In genomic region chr15:89351302-89351701, GRCm38 (mm10) we compare ENCODE assay signal across 1 mouse cellular context.
TF ChIP-seq lines count a peak whose summit lies in the region.

No protein-coding gene starts in this region.

TF ChIP-seq in ES-E14, 5 proteins besides CTCF, POLR2A, EP300 and RAD21:
- TF ChIP-seq MAFK (IDR thresholded peaks at IDR 0.05; ENCODE audit: insufficient read depth, low read depth, low read length) (no peak), CHD2 (IDR thresholded peaks at IDR 0.05; ENCODE audit: low read depth, low read length) (no peak), ZNF384 (IDR thresholded peaks at IDR 0.05; ENCODE audit: low read depth, low read length) (no peak), HCFC1 (IDR thresholded peaks at IDR 0.05; ENCODE audit: borderline replicate concordance, insufficient read depth, low read length) (no peak), ZC3H11A (IDR thresholded peaks at IDR 0.05; ENCODE audit: borderline replicate concordance, low read depth, low read length) (no peak)
TF ChIP-seq in ES-E14: peak in this region for 0.
